Mouse (Mus musculus): Measurements from ENCODE around the gene Gpr84. TPM values are rescaled to one million over a fixed set of nuclear protein-coding genes. Genes with fewer than 3 reads are reported as not detected.

The Gpr84 gene
- total and polyA plus RNA-seq, 2 experiments from 2014 or later, result 0.27 to 0.37 TPM

DNA sequence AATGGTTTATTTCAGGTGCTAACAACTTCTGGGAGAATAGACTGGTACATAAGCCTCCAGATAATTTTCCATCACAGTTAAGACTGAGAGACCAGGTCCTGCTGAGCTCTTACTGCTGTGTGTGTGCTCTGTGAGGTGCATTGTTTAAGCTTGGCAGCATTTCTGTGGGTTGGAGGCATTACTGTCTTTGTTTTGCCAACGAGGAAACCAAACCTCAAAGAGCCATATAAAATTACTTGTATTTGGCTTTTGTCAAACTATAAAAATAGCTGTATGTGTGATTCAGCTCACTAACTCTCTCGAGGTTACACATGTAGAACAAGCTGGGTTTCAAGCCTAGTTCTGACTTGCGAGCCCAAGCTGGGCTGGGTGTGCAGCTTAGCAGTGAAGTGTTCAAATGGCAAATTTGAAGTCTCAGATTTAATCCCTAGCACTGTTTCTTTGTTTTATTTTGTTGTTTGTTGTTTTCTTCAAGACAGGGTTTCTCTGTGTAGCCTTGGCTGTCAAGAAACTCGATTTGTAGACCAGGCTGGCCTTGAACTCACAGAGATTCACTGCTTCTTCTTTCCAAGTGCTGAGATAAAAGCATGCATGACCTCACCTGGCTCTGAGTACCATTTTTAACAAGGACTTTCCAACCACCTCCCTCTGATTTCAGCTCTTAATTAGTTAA is 17.6 kb downstream of the Gpr84 start:
- no peak for ATAC-seq (ENCODE audit: low FRiP score)
- Histone ChIP-seq H3K27ac (ENCODE audit: low read depth, low read length) (no peak overlapping the region), H3K4me3 (ENCODE audit: low read depth, low read length) (no peak overlapping the region)

DNA sequence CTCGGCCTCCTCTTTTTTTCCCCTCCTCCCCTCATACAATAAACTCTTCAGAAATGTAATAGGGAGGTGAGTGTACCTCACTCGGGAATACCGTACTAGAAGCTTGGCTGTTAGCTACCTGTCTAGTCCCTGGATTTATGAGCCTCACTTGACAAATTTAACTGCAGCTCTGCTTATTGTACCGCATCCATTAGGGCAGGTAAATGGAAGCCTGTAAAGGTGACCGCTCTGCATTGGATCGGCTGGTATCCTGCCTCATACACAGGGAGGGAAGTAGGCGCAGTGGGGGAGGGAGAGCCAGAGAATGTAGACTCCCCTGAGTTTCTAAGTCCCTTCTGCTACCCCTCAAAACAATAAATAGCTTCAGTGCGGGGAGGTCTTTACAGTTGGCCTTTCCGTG is 19.6 kb downstream of the Gpr84 start:
- Histone ChIP-seq H3K4me1 (ENCODE audit: insufficient read depth, low read length) (no peaks in the 10 kb centered on the region), H3K27ac (ENCODE audit: low read depth, low read length) (no peak overlapping the region), H3K27me3 (ENCODE audit: insufficient read depth, low read length) (no peaks in the 10 kb centered on the region), H3K4me2 (ENCODE audit: low read depth, low read length, poor library complexity, severe bottlenecking) (no peak overlapping the region), H3K9ac (replicated peaks; ENCODE audit: low read length, poor library complexity, severe bottlenecking) (no peak overlapping the region), H3K4me3 (ENCODE audit: low read depth, low read length) (no peak overlapping the region), H3K9me3 (ENCODE audit: low read length) (no peaks in the 10 kb centered on the region), H3K36me3 (ENCODE audit: insufficient read depth, low read length) (peaks cover 13% of the 10 kb centered on the region)
- WGBS, result 93% methylated on average over 9 of the region's 9 CpGs
- no peak for TF ChIP-seq CTCF (IDR thresholded peaks at IDR 0.05)
- ATAC-seq (ENCODE audit: low FRiP score) (no peak), DNase-seq (ENCODE audit: low spot score) (no peak)

More for the DNA sequence above, 17.6 kb downstream of the Gpr84 start:
- DNase-seq (ENCODE audit: low spot score), result no peak
- Histone ChIP-seq H3K36me3 (ENCODE audit: insufficient read depth, low read length) (peaks cover 13% of the 10 kb centered on the region), H3K27me3 (ENCODE audit: insufficient read depth, low read length) (no peaks in the 10 kb centered on the region), H3K9me3 (ENCODE audit: low read length) (no peaks in the 10 kb centered on the region), H3K4me2 (ENCODE audit: low read depth, low read length, poor library complexity, severe bottlenecking) (no peak overlapping the region), H3K9ac (replicated peaks; ENCODE audit: low read length, poor library complexity, severe bottlenecking) (no peak overlapping the region), H3K4me1 (ENCODE audit: insufficient read depth, low read length) (no peaks in the 10 kb centered on the region)
- WGBS, result 77% methylated on average over 4 of the region's 4 CpGs
- TF ChIP-seq CTCF (IDR thresholded peaks at IDR 0.05), result no peak

DNA sequence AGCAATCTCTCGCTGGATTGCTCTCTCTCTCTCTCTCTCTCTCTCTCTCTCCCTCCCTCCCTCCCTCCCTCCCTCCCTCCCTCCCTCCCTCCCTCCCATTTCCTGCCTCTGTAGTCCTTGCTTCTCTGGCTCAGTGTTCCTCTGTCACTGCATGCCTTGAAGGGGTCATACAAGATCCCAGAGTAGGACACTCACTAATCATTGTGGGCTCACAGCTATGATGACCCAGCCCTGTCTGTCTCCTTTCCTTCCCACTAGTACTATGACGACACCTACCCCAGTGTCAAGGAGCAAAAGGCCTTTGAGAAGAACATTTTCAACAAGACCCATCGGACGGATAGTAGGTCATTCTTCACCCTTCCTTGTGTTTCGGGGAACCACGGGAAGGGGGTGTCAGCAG is 20.0 kb downstream of the Gpr84 start:
- no peaks in the 10 kb centered on the region for H3K4me1 ChIP-seq (ENCODE audit: insufficient read depth, low read length)
- no peaks in the 10 kb centered on the region for H3K27me3 ChIP-seq (ENCODE audit: insufficient read depth, low read length)
- H3K9me3 ChIP-seq (ENCODE audit: low read length), result no peaks in the 10 kb centered on the region
- peaks cover 13% of the 10 kb centered on the region for H3K36me3 ChIP-seq (ENCODE audit: insufficient read depth, low read length)
- no peak for TF ChIP-seq CTCF (IDR thresholded peaks at IDR 0.05)
- H3K9ac ChIP-seq (replicated peaks; ENCODE audit: low read length, poor library complexity, severe bottlenecking), result no peak overlapping the region
- H3K4me3 ChIP-seq (ENCODE audit: low read depth, low read length), result no peak overlapping the region
- ATAC-seq (ENCODE audit: low FRiP score) (no peak), DNase-seq (ENCODE audit: low spot score) (no peak)
- no peak overlapping the region for H3K4me2 ChIP-seq (ENCODE audit: low read depth, low read length, poor library complexity, severe bottlenecking)
- 85% methylated on average over 6 of the region's 6 CpGs for WGBS
- no peak overlapping the region for H3K27ac ChIP-seq (ENCODE audit: low read depth, low read length)

DNA sequence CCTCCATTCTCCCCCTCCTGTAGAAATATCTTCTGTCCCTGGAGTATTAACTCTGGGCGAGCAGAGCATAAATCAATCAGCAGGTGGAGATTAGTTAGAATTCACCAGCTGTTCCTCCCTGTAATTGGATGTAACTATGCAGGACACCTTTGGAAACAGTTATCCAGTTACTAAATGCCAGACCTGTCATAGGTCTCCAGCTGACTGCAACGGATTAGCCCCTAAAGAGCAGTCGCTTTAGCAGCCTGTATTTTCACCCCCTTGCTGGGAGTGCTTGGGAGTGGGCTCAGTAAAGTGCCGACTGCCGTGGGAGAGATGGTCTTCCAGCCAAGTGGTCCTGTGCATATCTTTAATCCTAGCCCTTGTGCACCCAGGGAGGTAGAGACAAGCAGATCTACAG is 20.8 kb downstream of the Gpr84 start:
- peaks cover 13% of the 10 kb centered on the region for H3K36me3 ChIP-seq (ENCODE audit: insufficient read depth, low read length)
- H3K4me3 ChIP-seq (ENCODE audit: low read depth, low read length), result no peak overlapping the region
- no peak overlapping the region for H3K27ac ChIP-seq (ENCODE audit: low read depth, low read length)
- ATAC-seq (ENCODE audit: low FRiP score) (no peak), DNase-seq (ENCODE audit: low spot score) (no peak)
- no peaks in the 10 kb centered on the region for H3K9me3 ChIP-seq (ENCODE audit: low read length)
- H3K4me1 ChIP-seq (ENCODE audit: insufficient read depth, low read length), result no peaks in the 10 kb centered on the region
- WGBS, result 23% methylated on average over 5 of the region's 5 CpGs
- H3K9ac ChIP-seq (replicated peaks; ENCODE audit: low read length, poor library complexity, severe bottlenecking), result peak overlapping the region; percentile 24; the same call in 1 of the 2 replicates
- no peaks in the 10 kb centered on the region for H3K27me3 ChIP-seq (ENCODE audit: insufficient read depth, low read length)
- no peak overlapping the region for H3K4me2 ChIP-seq (ENCODE audit: low read depth, low read length, poor library complexity, severe bottlenecking)
- TF ChIP-seq CTCF (IDR thresholded peaks at IDR 0.05), result no peak

DNA sequence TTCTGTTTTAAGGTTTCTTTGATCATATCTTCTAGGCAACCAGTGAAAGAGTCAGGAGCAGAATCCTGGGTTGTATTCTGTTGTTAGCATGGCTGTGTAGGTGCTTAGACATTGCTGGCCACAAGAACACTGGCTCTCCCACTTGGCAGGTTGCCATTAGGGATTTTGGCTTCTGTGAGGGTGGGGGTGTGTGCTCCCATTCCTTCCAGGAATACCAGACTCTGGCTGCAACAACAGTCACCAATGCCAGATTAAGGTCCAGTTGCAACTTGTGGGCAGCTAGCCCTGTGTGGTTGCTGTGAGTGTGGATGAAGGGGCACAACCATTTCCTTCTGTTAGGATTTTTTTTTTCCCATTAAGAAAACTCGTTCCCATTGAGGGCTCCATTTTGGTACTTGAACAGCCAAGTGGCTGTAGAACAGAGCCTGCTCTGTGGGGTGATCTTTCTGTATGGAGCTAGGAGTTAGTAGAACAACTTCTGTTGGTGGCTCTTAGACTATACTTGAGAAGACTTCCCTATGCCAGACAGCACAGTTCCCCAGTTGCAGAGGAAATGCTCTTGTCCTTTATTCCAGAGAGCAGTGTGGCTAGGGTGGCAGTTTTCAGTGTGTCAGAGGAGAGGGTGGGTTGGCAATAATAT is 24.5 kb downstream of the Gpr84 start:
- H3K27ac ChIP-seq (ENCODE audit: low read depth, low read length), result peak overlapping the region; percentile 51
- H3K27me3 ChIP-seq (ENCODE audit: insufficient read depth, low read length), result no peaks in the 10 kb centered on the region
- H3K4me1 ChIP-seq (ENCODE audit: insufficient read depth, low read length), result no peaks in the 10 kb centered on the region
- H3K9me3 ChIP-seq (ENCODE audit: low read length), result no peaks in the 10 kb centered on the region
- H3K36me3 ChIP-seq (ENCODE audit: insufficient read depth, low read length), result 0 out of 2 replicates have a peak, but pooled peaks cover 1% of the 10 kb centered on the region
- 61% methylated on average over 1 of the region's 1 CpGs for WGBS
- peak; percentile 81 for DNase-seq (ENCODE audit: low spot score)
- ATAC-seq (ENCODE audit: low FRiP score), result peak; percentile 71
- no peak overlapping the region for H3K4me3 ChIP-seq (ENCODE audit: low read depth, low read length)
- no peak overlapping the region for H3K4me2 ChIP-seq (ENCODE audit: low read depth, low read length, poor library complexity, severe bottlenecking)
- no peak overlapping the region for H3K9ac ChIP-seq (replicated peaks; ENCODE audit: low read length, poor library complexity, severe bottlenecking)
- no peak for TF ChIP-seq CTCF (IDR thresholded peaks at IDR 0.05)

DNA sequence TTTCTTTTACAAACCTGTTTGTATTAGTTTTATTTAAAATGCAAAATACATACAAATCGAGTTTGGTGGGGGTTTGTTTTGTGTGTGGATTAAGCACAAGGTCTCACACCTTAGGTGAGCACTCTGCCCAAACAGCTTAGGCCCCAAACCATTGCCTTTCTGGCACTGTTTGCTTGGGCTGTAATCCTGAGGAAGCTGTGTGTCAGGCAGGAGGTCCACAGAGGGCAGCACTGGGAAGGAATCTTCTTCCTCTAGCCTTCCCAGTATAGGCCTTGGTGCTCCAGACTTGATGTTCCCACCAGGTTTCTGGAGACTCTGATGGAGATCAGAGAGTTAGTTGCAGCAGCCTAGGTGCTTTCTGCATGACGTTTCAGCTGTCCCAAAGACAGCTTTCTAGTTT is 25.8 kb downstream of the Gpr84 start:
- no peak overlapping the region for H3K4me2 ChIP-seq (ENCODE audit: low read depth, low read length, poor library complexity, severe bottlenecking)
- 38% methylated on average over 2 of the region's 2 CpGs for WGBS

More for the DNA sequence above, 25.8 kb downstream of the Gpr84 start:
- Histone ChIP-seq H3K36me3 (ENCODE audit: insufficient read depth, low read length) (no peaks in the 10 kb centered on the region), H3K4me3 (ENCODE audit: low read depth, low read length) (no peak overlapping the region), H3K9ac (replicated peaks; ENCODE audit: low read length, poor library complexity, severe bottlenecking) (no peak overlapping the region), H3K27ac (ENCODE audit: low read depth, low read length) (no peak overlapping the region), H3K9me3 (ENCODE audit: low read length) (no peaks in the 10 kb centered on the region), H3K27me3 (ENCODE audit: insufficient read depth, low read length) (no peaks in the 10 kb centered on the region), H3K4me1 (ENCODE audit: insufficient read depth, low read length) (no peaks in the 10 kb centered on the region)
- ATAC-seq (ENCODE audit: low FRiP score) (no peak), DNase-seq (ENCODE audit: low spot score) (no peak)
- peak; percentile 48 for TF ChIP-seq CTCF (IDR thresholded peaks at IDR 0.05)

All from midbrain, postnatal 0 days (tissue).